Mouse (Mus musculus) splenic B cell, adult 2 months (primary cell): ENCODE data around the gene Dohh.
A peak's percentile ranks its signal among the peaks of the same experiment; 100 is the strongest.

Source experiments
- DNase-seq: peaks from one replicate; pipeline ENCODE4 v3.0.0-alpha.2; 2011; ENCODE audit warnings: low read depth, low spot score
- H3K27me3 ChIP-seq: 2 replicates; pipeline ENCODE4 v1.6.1; 2012; ENCODE audit warnings: mild to moderate bottlenecking, low read length, moderate library complexity, mixed read lengths; ENCODE audit not compliant: control insufficient read depth, poor library complexity, insufficient read depth, severe bottlenecking
- H3K36me3 ChIP-seq: 2 replicates; pipeline ENCODE4 v1.6.1; 2012; ENCODE audit warnings: mild to moderate bottlenecking, low read length, moderate library complexity, mixed read lengths; ENCODE audit not compliant: control insufficient read depth, poor library complexity, insufficient read depth, severe bottlenecking

Dohh gene

GRCm38 (mm10) chr10:81429605-81430061, 45.4 kb downstream of the Dohh start:
- Histone ChIP-seq H3K36me3 (no peaks in the 10 kb centered on the region), H3K27me3 (peaks cover 2% of the 10 kb centered on the region; the same call in 1 of the 2 replicates)
- peak; percentile 88 for DNase-seq

GRCm38 (mm10) chr10:81430141-81430830, 46.1 kb downstream of the Dohh start:
- Histone ChIP-seq H3K27me3 (peaks cover 2% of the 10 kb centered on the region; the same call in 1 of the 2 replicates), H3K36me3 (no peaks in the 10 kb centered on the region)
- DNase-seq, result peak; percentile 83

- peak; percentile 62 for DNase-seq
- H3K36me3 ChIP-seq, result no peaks in the 10 kb centered on the region
- peaks cover 2% of the 10 kb centered on the region; the same call in 1 of the 2 replicates for H3K27me3 ChIP-seq
Measured at GRCm38 (mm10) chr10:81430831-81431525, 46.8 kb downstream of the Dohh start.

- Histone ChIP-seq H3K36me3 (no peaks in the 10 kb centered on the region), H3K27me3 (peaks cover 1% of the 10 kb centered on the region; the same call in 1 of the 2 replicates)
- DNase-seq, result peak; percentile 31
Measured at GRCm38 (mm10) chr10:81431526-81432168, 47.4 kb downstream of the Dohh start.

GRCm38 (mm10) chr10:81432169-81432867, 48.1 kb downstream of the Dohh start:
- DNase-seq, result no peak
- Histone ChIP-seq H3K36me3 (no peaks in the 10 kb centered on the region), H3K27me3 (no peaks in the 10 kb centered on the region)

GRCm38 (mm10) chr10:81432868-81433262, 48.6 kb downstream of the Dohh start:
- Histone ChIP-seq H3K36me3 (no peaks in the 10 kb centered on the region), H3K27me3 (no peaks in the 10 kb centered on the region)
- DNase-seq, result peak; percentile 97

- H3K27me3 ChIP-seq, result no peaks in the 10 kb centered on the region
- no peaks in the 10 kb centered on the region for H3K36me3 ChIP-seq
- DNase-seq, result peak; percentile 77
Measured at GRCm38 (mm10) chr10:81433541-81434289, 49.5 kb downstream of the Dohh start.

GRCm38 (mm10) chr10:81434361-81435263, 50.4 kb downstream of the Dohh start:
- Histone ChIP-seq H3K36me3 (no peaks in the 10 kb centered on the region), H3K27me3 (no peaks in the 10 kb centered on the region)
- peak; percentile 53 for DNase-seq

GRCm38 (mm10) chr10:81435436-81435835, 51.2 kb downstream of the Dohh start:
- no peak for DNase-seq
- H3K27me3 ChIP-seq, result no peaks in the 10 kb centered on the region
- H3K36me3 ChIP-seq, result no peaks in the 10 kb centered on the region
